Mouse (Mus musculus): ENCODE data around the gene Gstt4. TPM values are rescaled to one million over a fixed set of nuclear protein-coding genes. Genes with fewer than 3 reads are reported as not detected.
"Not testable (repeated sequence)": the region's sequence is repeated elsewhere in the genome, so short reads cannot be mapped to it uniquely, and the experiment has no call there.

Gstt4 gene
- polyA plus RNA-seq, 1 experiment from 2014 or later, result not detected

- WGBS, result 47% methylated on average over 15 of the region's 15 CpGs
- Histone ChIP-seq H3K27me3 (peaks cover 80% of the 10 kb centered on the region), H3K9ac (no peak overlapping the region), H3K9me3 (no peaks in the 10 kb centered on the region), H3K4me3 (no peak overlapping the region), H3K4me2 (no peak overlapping the region), H3K36me3 (no peaks in the 10 kb centered on the region), H3K4me1 (replicated peaks) (peaks cover 11% of the 10 kb centered on the region), H3K27ac (no peak overlapping the region)
- ATAC-seq (ENCODE audit: low FRiP score), result no peak
Measured at GRCm38 (mm10) chr10:75779206-75780174, 42.9 kb downstream of the Gstt4 start.

GRCm38 (mm10) chr10:75777885-75778284 lies 44.5 kb downstream of the Gstt4 start:
- H3K9ac ChIP-seq, result no peak overlapping the region
- H3K4me1 ChIP-seq (replicated peaks), result peaks cover 15% of the 10 kb centered on the region
- WGBS, result 77% methylated on average over 2 of the region's 2 CpGs
- no peak for ATAC-seq (ENCODE audit: low FRiP score)
- H3K27me3 ChIP-seq, result peaks cover 68% of the 10 kb centered on the region
- H3K36me3 ChIP-seq, result no peaks in the 10 kb centered on the region
- no peak overlapping the region for H3K4me2 ChIP-seq
- no peak overlapping the region for H3K27ac ChIP-seq
- no peaks in the 10 kb centered on the region for H3K9me3 ChIP-seq
- H3K4me3 ChIP-seq, result no peak overlapping the region

- ATAC-seq (ENCODE audit: low FRiP score), result no peak
- WGBS, result 86% methylated on average over 6 of the region's 6 CpGs
- Histone ChIP-seq H3K9me3 (no peaks in the 10 kb centered on the region), H3K4me3 (no peak overlapping the region), H3K4me2 (no peak overlapping the region), H3K27me3 (peaks cover 54% of the 10 kb centered on the region), H3K4me1 (replicated peaks) (peaks cover 26% of the 10 kb centered on the region), H3K27ac (no peak overlapping the region), H3K36me3 (no peaks in the 10 kb centered on the region), H3K9ac (no peak overlapping the region)
Measured at GRCm38 (mm10) chr10:75776562-75776961, 45.8 kb downstream of the Gstt4 start.

- WGBS, result 96% methylated on average over 9 of the region's 9 CpGs
- peaks cover 35% of the 10 kb centered on the region for H3K27me3 ChIP-seq
- ATAC-seq (ENCODE audit: low FRiP score), result no peak
- no peak overlapping the region for H3K9ac ChIP-seq
- H3K4me3 ChIP-seq, result no peak overlapping the region
- no peak overlapping the region for H3K27ac ChIP-seq
- H3K9me3 ChIP-seq, result no peaks in the 10 kb centered on the region
- no peaks in the 10 kb centered on the region for H3K36me3 ChIP-seq
- H3K4me2 ChIP-seq, result no peak overlapping the region
- peaks cover 16% of the 10 kb centered on the region for H3K4me1 ChIP-seq (replicated peaks)
Measured at GRCm38 (mm10) chr10:75774587-75774986, 47.8 kb downstream of the Gstt4 start.

GRCm38 (mm10) chr10:75774102-75774501 lies 48.2 kb downstream of the Gstt4 start:
- Histone ChIP-seq H3K4me3 (no peak overlapping the region), H3K27ac (no peak overlapping the region), H3K36me3 (no peaks in the 10 kb centered on the region), H3K4me1 (replicated peaks) (peaks cover 16% of the 10 kb centered on the region), H3K9me3 (no peaks in the 10 kb centered on the region), H3K9ac (no peak overlapping the region), H3K27me3 (peaks cover 30% of the 10 kb centered on the region), H3K4me2 (no peak overlapping the region)
- no peak for ATAC-seq (ENCODE audit: low FRiP score)
- 92% methylated on average over 5 of the region's 5 CpGs for WGBS

GRCm38 (mm10) chr10:75772795-75773664 lies 49.3 kb downstream of the Gstt4 start, which contains the start of gene Ddt:
Ddt (minus strand) TSS chr10:75773414.
- peak within 1 kb of the TSS; percentile 77 for H3K9ac ChIP-seq
- peaks cover 20% of the 10 kb centered on the region for H3K27me3 ChIP-seq
- under 1% methylated on average over 47 of the region's 47 CpGs for WGBS
- H3K36me3 ChIP-seq, result no peaks in the 10 kb centered on the region
- peak within 1 kb of the TSS; percentile 57 for H3K4me3 ChIP-seq
- peak within 1 kb of the TSS; percentile 98 for H3K4me2 ChIP-seq
- peaks cover 16% of the 10 kb centered on the region for H3K4me1 ChIP-seq (replicated peaks)
- no peak within 1 kb of the TSS; the same call in 1 of the 2 replicates for H3K27ac ChIP-seq
- H3K9me3 ChIP-seq, result no peaks in the 10 kb centered on the region
- ATAC-seq (ENCODE audit: low FRiP score), result peak; percentile 97

GRCm38 (mm10) chr10:75767756-75768155 lies 54.6 kb downstream of the Gstt4 start:
- not testable (repeated sequence) for H3K36me3 ChIP-seq; H3K9me3 ChIP-seq; H3K4me2 ChIP-seq; H3K4me3 ChIP-seq; ATAC-seq (ENCODE audit: low FRiP score); H3K27ac ChIP-seq; H3K27me3 ChIP-seq; H3K9ac ChIP-seq
- WGBS, result 52% methylated on average over 5 of the region's 5 CpGs
- peaks cover 22% of the 10 kb centered on the region for H3K4me1 ChIP-seq (replicated peaks)

- Histone ChIP-seq H3K4me2 (no peak overlapping the region), H3K9me3 (no peaks in the 10 kb centered on the region), H3K27me3 (no peaks in the 10 kb centered on the region), H3K4me1 (replicated peaks) (peaks cover 20% of the 10 kb centered on the region), H3K36me3 (no peaks in the 10 kb centered on the region; the same call in 1 of the 2 replicates), H3K27ac (no peak overlapping the region), H3K4me3 (no peak overlapping the region), H3K9ac (no peak overlapping the region)
- 94% methylated on average over 6 of the region's 6 CpGs for WGBS
- no peak for ATAC-seq (ENCODE audit: low FRiP score)
Measured at GRCm38 (mm10) chr10:75766856-75767255, 55.5 kb downstream of the Gstt4 start.

Other genes starting within 250 kb of the Gstt4 start
- 1.9 TPM in 2 replicates for gene Ggt5, start 233.2 kb downstream of the Gstt4 start, polyA plus RNA-seq (2015; fragmentation: Nextera tagmentation; extraction: Ambion mirVana)
- 3.8 and 4.0 TPM in 2 replicates for gene Susd2, start 178.5 kb downstream of the Gstt4 start, polyA plus RNA-seq (2015; fragmentation: Nextera tagmentation; extraction: Ambion mirVana)
- 39.5 and 45.7 TPM in 2 replicates for gene Cabin1, start 58.2 kb downstream of the Gstt4 start, polyA plus RNA-seq (2015; fragmentation: Nextera tagmentation; extraction: Ambion mirVana)
- 86.6 and 96.6 TPM in 2 replicates for gene Ddt, start 49.1 kb downstream of the Gstt4 start, polyA plus RNA-seq (2015; fragmentation: Nextera tagmentation; extraction: Ambion mirVana)
- gene Gm20441, start 41.6 kb downstream of the Gstt4 start, polyA plus RNA-seq (2015; fragmentation: Nextera tagmentation; extraction: Ambion mirVana), result not detected in 2 replicates
- 0.91 and 1.1 TPM in 2 replicates for gene Gstt3, start 41.1 kb downstream of the Gstt4 start, polyA plus RNA-seq (2015; fragmentation: Nextera tagmentation; extraction: Ambion mirVana)
- gene Gstt1, start 24.0 kb downstream of the Gstt4 start, polyA plus RNA-seq (2015; fragmentation: Nextera tagmentation; extraction: Ambion mirVana), result 7.2 and 7.7 TPM in 2 replicates
- gene Gstt2, start 14.9 kb upstream of the Gstt4 start, polyA plus RNA-seq (2015; fragmentation: Nextera tagmentation; extraction: Ambion mirVana), result 6.9 and 7.1 TPM in 2 replicates
- gene Mif, start 37.7 kb upstream of the Gstt4 start, polyA plus RNA-seq (2015; fragmentation: Nextera tagmentation; extraction: Ambion mirVana), result 1,531 and 1,576 TPM in 2 replicates
- gene Derl3, start 70.9 kb upstream of the Gstt4 start, polyA plus RNA-seq (2015; fragmentation: Nextera tagmentation; extraction: Ambion mirVana), result 1.7 and 1.8 TPM in 2 replicates
- gene Smarcb1, start 99.1 kb upstream of the Gstt4 start, polyA plus RNA-seq (2015; fragmentation: Nextera tagmentation; extraction: Ambion mirVana), result 302 and 313 TPM in 2 replicates
- gene Chchd10, start 110.6 kb upstream of the Gstt4 start, polyA plus RNA-seq (2015; fragmentation: Nextera tagmentation; extraction: Ambion mirVana), result 37.0 and 37.8 TPM in 2 replicates
- 26.8 and 34.9 TPM in 2 replicates for gene Mmp11, start 114.0 kb upstream of the Gstt4 start, polyA plus RNA-seq (2015; fragmentation: Nextera tagmentation; extraction: Ambion mirVana)
- 1.7 and 2.3 TPM in 2 replicates for gene Gm867, start 118.1 kb upstream of the Gstt4 start, polyA plus RNA-seq (2015; fragmentation: Nextera tagmentation; extraction: Ambion mirVana)
- gene Vpreb3, start 120.5 kb upstream of the Gstt4 start, polyA plus RNA-seq (2015; fragmentation: Nextera tagmentation; extraction: Ambion mirVana), result 0.57 and 1.2 TPM in 2 replicates
- gene Gm5134, start 132.0 kb upstream of the Gstt4 start, polyA plus RNA-seq (2015; fragmentation: Nextera tagmentation; extraction: Ambion mirVana), result not detected in 2 replicates
- 12.0 and 12.5 TPM in 2 replicates for gene Zfp280b, start 210.1 kb upstream of the Gstt4 start, polyA plus RNA-seq (2015; fragmentation: Nextera tagmentation; extraction: Ambion mirVana)

Data from hindbrain, embryonic 13.5 days (tissue).